Mouse (Mus musculus) C2C12 (cell line): Measurements from ENCODE around the gene Zfyve28.

Experiments used
- CTCF ChIP-seq: IDR thresholded peaks from one replicate; pipeline ENCODE4 v1.5.1; 2011; ENCODE audit not compliant: control insufficient read depth, insufficient read depth, insufficient read length
- MAX ChIP-seq: IDR thresholded peaks from one replicate; pipeline ENCODE4 v1.6.1; 2011; ENCODE audit warnings: mild to moderate bottlenecking, control low read depth
- MYOG ChIP-seq: IDR thresholded peaks from one replicate; pipeline ENCODE4 v1.6.1; 2011; ENCODE audit not compliant: control insufficient read depth, insufficient read length; ENCODE audit errors: extremely low read depth
- USF1 ChIP-seq: IDR thresholded peaks from one replicate; pipeline ENCODE4 v1.6.1; 2011; ENCODE audit warnings: low read depth, mild to moderate bottlenecking, control low read depth, moderate library complexity

DNA sequence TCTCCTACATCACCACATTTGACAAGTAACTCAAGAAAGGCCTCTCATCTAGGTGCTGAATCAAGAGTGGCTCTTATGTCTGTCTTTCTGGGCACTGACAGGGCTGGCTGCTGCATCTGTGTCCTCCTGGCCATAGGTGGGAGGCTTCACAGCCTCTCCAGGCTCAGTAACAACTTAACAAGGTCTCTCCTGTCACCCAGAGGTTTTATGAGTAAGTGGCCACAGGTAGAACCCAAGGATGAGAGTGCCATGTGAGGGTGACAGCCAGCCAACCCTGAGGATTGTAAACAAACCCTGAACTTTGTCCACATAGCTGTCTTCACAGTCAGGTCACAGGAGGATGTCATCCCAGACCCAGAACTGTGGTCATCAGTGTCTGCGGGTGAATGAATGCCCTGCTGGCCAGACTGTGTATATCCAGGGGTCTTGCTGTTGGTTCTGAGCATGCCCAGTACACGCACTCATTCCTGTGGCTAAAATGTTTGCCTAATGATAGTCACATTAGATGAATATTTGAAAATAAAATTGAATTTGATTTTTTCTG, 31.3 kb upstream of the Zfyve28 start:
- TF ChIP-seq MAX (no peak), CTCF (no peak), MYOG (no peak), USF1 (no peak)
